Mouse (Mus musculus): ENCODE measurements around the gene Tmem26.

The Tmem26 gene

DNA sequence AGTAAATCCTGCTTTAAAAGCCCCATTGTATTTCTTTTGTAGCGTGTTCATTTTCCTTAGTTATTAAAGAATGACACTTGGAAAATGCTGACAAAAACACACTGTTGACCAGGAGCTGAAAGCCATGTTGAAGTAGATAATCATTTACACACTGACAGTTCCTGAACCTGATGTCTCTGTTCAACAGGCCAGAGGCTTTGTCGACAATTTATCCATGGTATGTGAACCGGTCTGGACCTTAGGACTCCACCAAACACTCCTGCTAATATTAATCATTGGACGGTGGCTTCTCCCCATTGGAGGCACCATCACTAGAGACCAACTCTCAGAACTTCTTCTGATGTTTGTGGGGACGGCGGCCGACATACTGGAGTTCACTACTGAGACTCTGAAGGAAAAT is 27.5 kb downstream of the Tmem26 start:
- DNase-seq (ENCODE audit: low spot score): no peak

DNA sequence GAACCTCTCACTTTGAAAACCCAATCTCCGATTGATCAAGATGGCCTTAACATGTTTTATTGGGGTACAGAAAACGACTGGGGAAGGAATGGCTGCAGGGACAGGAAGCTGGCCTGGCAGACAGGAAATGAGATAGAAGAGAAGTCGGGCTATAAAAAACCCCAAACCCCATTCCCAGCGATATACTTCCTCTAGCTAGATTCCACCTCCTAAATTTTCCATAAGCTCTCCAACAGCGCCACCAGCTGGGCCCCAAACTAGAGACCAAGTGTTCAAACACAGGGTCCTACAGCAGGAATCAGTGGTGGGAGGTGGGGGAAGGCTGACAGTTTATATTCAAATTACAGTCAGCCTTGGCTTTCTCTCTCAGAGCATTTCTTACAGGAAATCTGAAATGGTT is 35.8 kb downstream of the Tmem26 start:
- DNase-seq (ENCODE audit: low spot score): no peak

DNA sequence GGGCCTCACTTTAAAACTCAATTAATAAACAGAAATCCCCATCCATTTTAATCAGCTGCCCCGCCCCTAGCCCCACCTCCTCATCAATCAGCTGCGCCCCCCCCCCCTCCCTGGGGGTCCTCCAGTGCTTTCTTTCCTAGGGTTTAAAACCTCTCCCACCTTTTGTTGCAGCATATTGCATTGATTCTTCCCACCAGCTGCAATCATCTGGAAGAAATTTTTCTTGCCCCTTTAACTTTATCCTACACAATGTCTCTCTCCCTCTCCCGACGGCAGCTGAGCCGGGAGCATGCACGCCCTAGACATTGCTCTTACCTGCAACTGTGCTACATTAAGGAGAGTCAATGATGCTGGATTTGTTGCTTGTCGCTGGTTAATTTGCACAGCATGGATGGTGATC is 36.3 kb downstream of the Tmem26 start:
- no peak for DNase-seq (ENCODE audit: low spot score)

DNA sequence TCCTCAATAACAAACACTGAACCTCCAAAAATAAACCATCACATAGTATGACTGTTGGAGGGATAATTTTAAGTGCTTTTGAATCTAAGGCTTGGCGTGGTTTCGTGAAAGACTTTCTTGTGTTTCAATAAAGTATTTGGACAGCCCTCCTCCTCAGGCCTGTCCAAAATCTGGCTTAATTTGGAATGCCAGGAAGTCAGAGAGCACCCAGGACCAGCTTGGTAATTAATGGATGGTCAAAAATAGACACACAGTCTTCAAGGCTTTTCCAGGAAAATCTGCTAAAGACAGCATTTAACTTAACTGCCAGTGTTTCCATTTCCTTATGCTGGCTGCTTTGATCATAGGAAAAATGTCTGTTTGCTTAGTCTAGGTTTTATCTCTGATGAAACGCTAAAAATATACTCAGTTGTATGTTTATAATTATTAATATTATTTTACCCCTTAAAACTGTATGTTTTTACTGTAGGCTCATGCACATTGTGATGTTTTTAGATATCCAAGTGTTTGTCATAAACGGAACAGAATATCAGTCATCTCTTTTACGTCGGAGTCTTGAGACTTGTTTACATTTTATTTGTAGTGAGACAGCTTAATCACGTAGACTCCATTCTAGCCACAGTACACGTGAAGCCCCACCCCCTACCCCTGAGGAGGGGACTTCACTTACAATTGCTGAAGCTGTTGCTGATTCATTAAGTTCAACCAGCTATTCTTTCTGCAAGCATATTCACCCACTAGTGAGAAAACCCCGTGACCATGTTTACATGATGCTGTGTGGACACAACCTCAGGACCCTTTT is 57.8 kb downstream of the Tmem26 start:
- DNase-seq (ENCODE audit: low spot score): no peak

DNA sequence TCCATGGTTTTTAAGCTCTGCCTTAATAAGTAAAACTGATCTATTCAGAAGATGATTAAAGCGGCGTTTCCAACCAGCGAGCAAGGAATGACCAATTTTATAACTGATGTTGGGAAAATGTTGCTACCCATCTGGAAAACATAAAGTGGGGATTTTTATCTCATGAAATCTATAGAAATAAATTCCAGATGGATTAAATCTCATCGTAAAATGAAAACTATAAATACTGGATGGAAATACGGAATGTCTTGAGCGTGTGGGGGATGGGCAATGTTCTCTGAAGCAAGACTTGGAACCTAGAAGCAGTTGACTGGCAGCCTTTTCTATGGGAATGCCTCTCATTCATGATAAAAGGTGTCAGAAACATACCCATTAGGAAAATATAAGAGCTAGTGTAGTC is 59.3 kb downstream of the Tmem26 start:
- no peak for DNase-seq (ENCODE audit: low spot score)

DNA sequence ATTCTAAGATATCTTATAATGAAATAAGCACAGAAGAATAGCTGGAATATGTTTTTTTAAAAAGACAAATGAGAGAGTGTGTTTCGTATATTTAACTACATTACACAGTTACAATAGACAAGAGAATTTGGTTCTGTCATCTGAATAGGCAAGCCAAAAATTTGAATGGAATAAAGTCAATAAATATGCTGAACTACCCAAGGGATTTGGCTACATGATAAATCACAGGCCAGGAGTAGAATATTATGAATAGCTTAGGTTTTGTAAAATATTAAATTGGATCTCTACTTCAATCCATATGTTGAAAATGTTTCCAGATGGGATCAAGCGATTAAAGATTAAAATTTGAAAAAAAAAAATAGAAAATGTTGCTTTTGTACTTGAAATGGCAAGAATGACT is 60.4 kb downstream of the Tmem26 start:
- no peak for DNase-seq (ENCODE audit: low spot score)

DNA sequence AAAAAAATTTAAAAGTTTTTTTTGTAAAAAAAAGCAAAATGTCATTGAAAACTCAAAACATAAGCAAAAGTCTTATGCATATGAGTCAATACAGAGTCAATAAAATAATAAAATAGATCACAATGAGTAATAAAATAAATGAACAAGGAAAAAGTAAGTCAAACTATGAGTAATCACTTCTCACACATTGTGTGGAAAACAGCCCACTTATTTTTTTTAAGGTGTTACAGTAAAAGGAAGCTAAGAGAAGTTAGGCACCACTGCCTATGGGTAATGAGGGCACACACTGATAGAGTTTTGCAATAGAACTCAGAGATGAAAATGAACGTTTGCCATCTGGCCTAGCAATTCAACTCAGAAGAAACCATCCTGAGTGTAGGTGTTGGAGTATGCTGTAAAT is 61.0 kb downstream of the Tmem26 start:
- DNase-seq (ENCODE audit: low spot score): no peak

DNA sequence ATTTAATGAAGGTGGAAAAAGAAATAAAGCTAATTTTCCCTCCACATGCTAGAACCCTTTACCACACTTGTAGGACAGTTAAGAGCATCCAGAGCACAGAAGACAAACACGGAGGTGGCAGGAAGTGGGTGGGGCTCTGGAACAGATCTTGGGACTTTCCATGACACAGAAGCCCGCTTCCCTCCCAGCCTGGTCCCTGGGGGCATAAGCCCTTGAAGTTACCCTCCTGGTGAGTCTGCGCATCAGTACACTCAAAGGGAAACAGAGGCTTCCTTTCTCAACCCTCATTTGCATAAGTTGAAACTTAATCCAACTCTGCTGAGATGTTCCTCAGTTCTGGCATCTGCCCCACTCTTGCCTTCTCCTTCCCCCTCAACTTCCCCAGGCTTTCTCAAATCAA is 72.0 kb downstream of the Tmem26 start:
- DNase-seq (ENCODE audit: low spot score): no peak

DNA sequence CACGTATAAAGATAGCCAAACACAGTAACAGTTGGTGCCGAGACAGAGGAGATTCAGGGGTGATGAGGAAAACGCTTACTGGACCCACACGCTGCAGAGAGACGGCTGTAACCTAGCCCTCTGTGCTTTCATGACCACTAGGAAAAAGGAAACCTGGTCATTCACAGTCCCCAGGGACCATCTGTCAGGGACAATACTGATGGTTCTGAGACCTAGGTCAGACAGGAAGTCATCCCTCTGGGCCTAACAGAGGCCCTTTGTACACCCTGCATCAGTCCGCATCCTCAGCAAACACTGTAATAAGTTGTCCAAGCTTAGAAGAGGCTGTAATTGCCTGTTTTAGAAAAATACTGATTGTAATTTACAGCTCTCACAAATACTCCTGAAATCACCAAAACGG is 76.4 kb downstream of the Tmem26 start:
- DNase-seq (ENCODE audit: low spot score): no peak

DNA sequence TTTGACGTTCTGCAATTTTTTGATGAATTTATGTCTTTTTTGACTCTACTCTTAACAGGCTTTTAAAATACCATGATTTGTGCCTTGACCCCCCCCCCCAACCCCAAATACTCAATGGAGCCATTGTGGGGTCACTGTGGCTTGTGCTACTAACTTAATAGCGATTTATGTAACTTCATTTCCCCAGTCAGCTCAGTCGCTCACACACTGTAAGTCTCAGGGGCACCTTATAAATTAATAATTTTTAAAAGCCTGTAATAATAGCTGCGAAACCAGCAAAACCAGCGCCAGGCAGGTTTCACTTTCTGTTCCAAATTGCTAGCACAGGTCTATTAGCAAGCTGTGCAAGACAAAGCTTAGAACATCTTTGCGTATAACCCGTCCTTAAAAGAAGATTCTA is 76.9 kb downstream of the Tmem26 start:
- DNase-seq (ENCODE audit: low spot score): no peak

DNA sequence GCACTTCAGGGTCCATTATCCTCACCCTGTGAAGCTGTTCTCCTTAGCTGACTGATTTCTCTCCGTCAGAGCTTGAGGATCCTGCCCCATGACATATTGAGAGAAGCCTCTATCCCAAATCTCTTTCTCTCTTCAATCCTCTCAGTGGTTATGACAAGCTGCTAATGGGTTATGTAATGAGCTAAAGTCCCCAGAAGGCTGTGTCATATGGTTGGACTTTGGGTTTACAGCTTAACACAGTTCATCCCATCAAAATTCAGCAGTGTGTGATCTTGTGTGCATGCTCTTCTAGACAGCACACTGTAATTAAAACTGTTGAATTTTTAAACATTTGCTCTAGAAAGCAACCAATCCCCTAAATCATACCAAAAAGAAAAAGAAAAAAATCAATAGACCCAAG is 82.9 kb downstream of the Tmem26 start:
- no peak for DNase-seq (ENCODE audit: low spot score)

DNA sequence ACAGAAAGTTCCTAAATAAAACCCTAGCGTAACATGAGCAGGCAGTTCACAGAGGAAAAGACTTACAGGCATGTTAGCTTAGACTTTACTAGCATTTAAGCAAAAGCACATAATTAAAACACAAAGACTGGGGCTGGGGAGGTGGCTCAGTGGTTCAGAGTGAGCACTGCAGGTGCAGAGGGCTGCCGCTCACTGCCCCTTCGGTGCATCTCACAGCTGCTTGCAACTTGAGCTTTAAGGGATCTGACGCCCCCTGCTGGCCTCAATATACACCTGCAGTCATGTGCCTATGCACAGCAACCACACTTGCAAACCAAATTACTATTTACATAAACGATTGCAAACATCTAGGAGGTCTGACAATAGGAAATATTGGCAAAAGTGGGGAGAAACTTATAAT is 87.5 kb downstream of the Tmem26 start:
- DNase-seq (ENCODE audit: low spot score): no peak

DNA sequence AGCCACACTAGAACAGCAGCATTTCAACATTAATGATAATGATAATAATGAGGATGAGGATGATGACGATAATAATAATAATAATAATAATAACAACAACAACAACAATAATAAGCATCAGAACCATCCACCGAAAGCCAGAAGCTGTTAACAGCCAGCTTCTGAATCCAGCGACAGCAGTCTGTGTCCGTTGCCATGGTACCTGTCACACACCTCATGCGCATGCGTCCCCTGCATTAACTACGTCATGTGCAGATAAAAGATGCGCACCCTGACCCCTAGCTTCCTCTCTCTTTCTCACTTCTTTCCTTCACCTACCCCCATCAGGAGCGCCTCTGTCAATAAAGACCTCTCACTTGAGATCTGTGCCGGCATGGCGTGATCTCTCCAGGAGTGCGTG is 89.3 kb downstream of the Tmem26 start:
- no peak for DNase-seq (ENCODE audit: low spot score)

DNA sequence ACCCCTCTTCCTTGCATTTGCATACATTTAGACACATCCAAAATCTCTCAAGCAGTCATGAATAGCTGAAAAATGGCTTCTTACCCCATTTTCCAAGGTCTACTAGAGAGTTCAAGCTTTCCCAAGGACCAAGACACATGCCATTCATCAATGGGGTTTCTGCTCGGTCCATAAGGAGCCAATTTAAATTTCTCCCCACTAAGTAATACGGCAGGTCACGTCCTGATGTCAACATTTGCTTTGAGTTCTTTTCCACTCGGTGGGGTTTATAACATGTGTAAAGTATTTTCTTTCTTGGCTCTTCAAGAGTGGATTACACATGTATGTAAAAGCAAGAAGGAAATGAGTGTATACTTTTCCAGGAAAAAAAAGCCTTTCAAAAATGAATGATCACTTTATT is 93.8 kb downstream of the Tmem26 start:
- no peak for DNase-seq (ENCODE audit: low spot score)

DNA sequence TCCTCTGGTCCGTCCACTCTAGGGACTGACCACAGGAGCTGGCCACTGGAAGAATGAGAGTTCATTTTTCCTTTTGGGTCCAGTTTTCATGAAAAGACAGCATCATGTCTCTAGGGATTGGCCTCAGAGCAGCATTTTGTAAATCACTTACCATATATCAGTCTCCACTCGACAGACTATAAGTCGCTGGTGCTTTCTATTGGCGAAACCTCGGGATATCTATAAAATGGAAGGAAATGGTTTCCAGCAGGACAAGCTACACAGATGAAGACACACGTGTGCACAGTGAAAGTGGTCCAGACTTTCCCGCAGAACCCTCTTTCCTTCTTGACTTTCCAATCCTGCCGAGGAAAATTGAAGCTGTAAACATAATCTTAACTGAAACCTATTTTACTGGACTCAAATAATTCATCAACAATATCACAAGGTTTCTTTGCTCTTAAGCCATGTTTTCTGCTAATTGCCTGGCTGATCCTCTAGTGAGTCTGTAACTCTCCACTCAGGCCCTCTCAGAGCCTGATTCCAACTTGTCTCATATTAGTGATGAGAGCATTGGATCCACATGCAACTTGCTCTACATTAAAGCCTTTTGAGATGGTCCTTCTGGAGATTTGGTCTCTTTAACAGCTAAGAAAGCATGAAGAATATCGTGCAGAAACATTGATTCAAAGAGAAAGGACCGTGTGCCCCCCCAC is 94.8 kb downstream of the Tmem26 start:
- DNase-seq (ENCODE audit: low spot score): no peak

DNA sequence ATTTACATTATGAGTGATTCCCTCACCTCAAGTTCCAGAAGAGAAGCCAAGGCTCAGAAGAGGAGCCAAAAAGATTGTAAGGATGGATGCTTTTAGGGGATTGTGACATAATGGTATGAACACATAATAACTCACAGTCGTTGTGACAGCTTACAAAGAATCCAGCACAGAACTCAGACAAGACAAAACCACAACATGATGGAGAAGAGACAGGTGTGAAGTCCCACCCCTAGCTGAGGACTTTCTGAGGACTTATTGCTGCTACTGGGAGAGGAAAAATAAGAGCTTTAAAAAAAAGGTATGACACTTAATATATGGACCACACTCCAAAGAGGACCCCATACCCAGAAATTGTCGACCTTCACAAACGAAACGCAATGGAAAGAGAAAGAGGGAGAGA is 101.1 kb downstream of the Tmem26 start:
- no peak for DNase-seq (ENCODE audit: low spot score)

Measured in urinary bladder, postnatal 25 days (tissue).